Mouse (Mus musculus) stomach, embryonic 14.5 days (tissue): ENCODE measurements at regions not wholly inside any gene's neighbourhood (a gene's known extent, or its start where the extent isn't known, plus 50 kb on each side); places are given as distances from the start of the nearest gene placed in this dataset.

ENCODE experiments used
- ATAC-seq: fragments of 200-750 bp; cut with Nextera tagmentation; 2 replicates; pipeline ENCODE4 v1.8.0; 2017; ENCODE audit warnings: low read depth, moderate TSS enrichment; ENCODE audit not compliant: insufficient number of reproducible peaks, insufficient read depth, low FRiP score
- H3K27ac ChIP-seq: fragments of 300-500 bp; sonication (generic); 2 replicates; pipeline ENCODE4 v1.5.1; 2014; ENCODE audit warnings: mild to moderate bottlenecking, low read length, moderate library complexity, mixed read lengths
- H3K27me3 ChIP-seq: fragments of 300-500 bp; sonication (generic); 2 replicates; pipeline ENCODE4 v1.6.1; 2014; ENCODE audit warnings: low read length, control low read depth, mixed read lengths; ENCODE audit not compliant: control insufficient read depth, insufficient read depth
- H3K36me3 ChIP-seq: fragments of 300-500 bp; sonication (generic); 2 replicates; pipeline ENCODE4 v1.6.1; 2014; ENCODE audit warnings: mild to moderate bottlenecking, control low read depth, low read length, moderate library complexity, mixed read lengths; ENCODE audit not compliant: control insufficient read depth, insufficient read depth
- H3K4me1 ChIP-seq: fragments of 300-500 bp; sonication (generic); 2 replicates; pipeline ENCODE4 v1.6.1; 2014; ENCODE audit warnings: low read length, control low read depth, mixed read lengths; ENCODE audit not compliant: control insufficient read depth, insufficient read depth
- H3K4me2 ChIP-seq: fragments of 300-500 bp; sonication (generic); replicated peaks from 2 replicates; pipeline ENCODE4 v1.6.1; 2014; ENCODE audit warnings: low read depth, low read length, control low read depth
- H3K4me3 ChIP-seq: fragments of 300-500 bp; sonication (generic); 2 replicates; pipeline ENCODE4 v1.5.1; 2014; ENCODE audit warnings: low read depth, low read length, control low read depth
- H3K9ac ChIP-seq: fragments of 300-500 bp; sonication (generic); replicated peaks from 2 replicates; pipeline ENCODE4 v1.6.1; 2014; ENCODE audit warnings: low read depth, mild to moderate bottlenecking, control low read depth, low read length, moderate library complexity, mixed read lengths
- H3K9me3 ChIP-seq: fragments of 300-500 bp; sonication (generic); 2 replicates; pipeline ENCODE4 v1.6.1; 2016; ENCODE audit warnings: low read depth, low read length, control low read depth; ENCODE audit not compliant: control insufficient read depth
- WGBS: fragments of 180-500 bp; shearing (Covaris S2); extraction: QIAGEN DNeasy Blood & Tissue Kit; methylation state at CpG from one replicate; pipeline ENCODE4 v1.1.7; 2014; 5-methylcytosine and 5-hydroxymethylcytosine counted together

- Histone ChIP-seq H3K27ac (no peak overlapping the region), H3K4me3 (no peak overlapping the region), H3K9me3 (no peaks in the 10 kb centered on the region), H3K36me3 (no peaks in the 10 kb centered on the region), H3K4me1 (no peaks in the 10 kb centered on the region), H3K27me3 (peaks cover 27% of the 10 kb centered on the region), H3K4me2 (no peak overlapping the region), H3K9ac (no peak overlapping the region)
- under 1% methylated on average over 30 of the region's 30 CpGs for WGBS
- ATAC-seq, result no peak
These were observed 123.9 kb downstream of the Tmem161b start for GRCm38 (mm10) chr13:84345791-84346511.

GRCm38 (mm10) chr13:84346569-84346968, 124.5 kb downstream of the Tmem161b start:
- Histone ChIP-seq H3K4me2 (no peak overlapping the region), H3K9me3 (no peaks in the 10 kb centered on the region), H3K4me1 (no peaks in the 10 kb centered on the region), H3K4me3 (no peak overlapping the region), H3K27me3 (peaks cover 27% of the 10 kb centered on the region), H3K36me3 (no peaks in the 10 kb centered on the region), H3K27ac (no peak overlapping the region), H3K9ac (no peak overlapping the region)
- no peak for ATAC-seq
- WGBS, result 2% methylated on average over 2 of the region's 2 CpGs

- H3K4me3 ChIP-seq, result peak overlapping the region; percentile 22
- ATAC-seq, result no peak
- H3K9me3 ChIP-seq, result no peaks in the 10 kb centered on the region
- H3K4me1 ChIP-seq, result no peaks in the 10 kb centered on the region
- peak overlapping the region; percentile 69 for H3K4me2 ChIP-seq
- no peaks in the 10 kb centered on the region for H3K36me3 ChIP-seq
- H3K27ac ChIP-seq, result no peak overlapping the region
- H3K9ac ChIP-seq, result no peak overlapping the region
- 2% methylated on average over 21 of the region's 21 CpGs for WGBS
- peaks cover 22% of the 10 kb centered on the region for H3K27me3 ChIP-seq
These were observed 125.3 kb downstream of the Tmem161b start for GRCm38 (mm10) chr13:84347181-84347913.

- no peak overlapping the region; the same call in 1 of the 2 replicates for H3K27ac ChIP-seq
- peak overlapping the region; percentile 33 for H3K4me3 ChIP-seq
- H3K9me3 ChIP-seq, result no peaks in the 10 kb centered on the region
- peaks cover 21% of the 10 kb centered on the region for H3K27me3 ChIP-seq
- under 1% methylated on average over 34 of the region's 34 CpGs for WGBS
- peak; percentile 99 for ATAC-seq
- 0 out of 2 replicates have a peak overlapping the region, but pooled peaks have one; percentile 12 for H3K9ac ChIP-seq
- no peaks in the 10 kb centered on the region for H3K36me3 ChIP-seq
- H3K4me2 ChIP-seq, result peak overlapping the region; percentile 69
- H3K4me1 ChIP-seq, result no peaks in the 10 kb centered on the region
These were observed 126.0 kb downstream of the Tmem161b start for GRCm38 (mm10) chr13:84347914-84348700.

GRCm38 (mm10) chr13:84348701-84348975, 126.5 kb downstream of the Tmem161b start:
- Histone ChIP-seq H3K4me2 (peak overlapping the region; percentile 69), H3K4me1 (no peaks in the 10 kb centered on the region), H3K27ac (no peak overlapping the region; the same call in 1 of the 2 replicates), H3K4me3 (peak overlapping the region; percentile 33), H3K27me3 (peaks cover 21% of the 10 kb centered on the region), H3K9ac (0 out of 2 replicates have a peak overlapping the region, but pooled peaks have one; percentile 12), H3K36me3 (no peaks in the 10 kb centered on the region), H3K9me3 (no peaks in the 10 kb centered on the region)
- ATAC-seq, result no peak
- WGBS, result 0% methylated on average over 9 of the region's 9 CpGs

- H3K4me3 ChIP-seq, result peak overlapping the region; percentile 33
- 0 out of 2 replicates have a peak overlapping the region, but pooled peaks have one; percentile 12 for H3K9ac ChIP-seq
- no peak for ATAC-seq
- no peaks in the 10 kb centered on the region for H3K4me1 ChIP-seq
- H3K4me2 ChIP-seq, result peak overlapping the region; percentile 69
- H3K27ac ChIP-seq, result no peak overlapping the region
- under 1% methylated on average over 23 of the region's 23 CpGs for WGBS
- H3K27me3 ChIP-seq, result peaks cover 17% of the 10 kb centered on the region
- H3K36me3 ChIP-seq, result no peaks in the 10 kb centered on the region
- H3K9me3 ChIP-seq, result no peaks in the 10 kb centered on the region
These were observed 127.1 kb downstream of the Tmem161b start for GRCm38 (mm10) chr13:84349001-84349720.

- no peak for ATAC-seq
- WGBS, result 38% methylated on average over 4 of the region's 4 CpGs
- H3K4me2 ChIP-seq, result peak overlapping the region; percentile 69
These were observed 127.6 kb downstream of the Tmem161b start for GRCm38 (mm10) chr13:84349721-84350040.

GRCm38 (mm10) chr13:84350791-84351190, 128.7 kb downstream of the Tmem161b start:
- no peaks in the 10 kb centered on the region for H3K9me3 ChIP-seq
- no peak overlapping the region for H3K4me3 ChIP-seq
- H3K9ac ChIP-seq, result no peak overlapping the region
- no peak for ATAC-seq
- H3K4me1 ChIP-seq, result no peaks in the 10 kb centered on the region
- H3K4me2 ChIP-seq, result no peak overlapping the region
- peaks cover 11% of the 10 kb centered on the region for H3K27me3 ChIP-seq
- H3K27ac ChIP-seq, result no peak overlapping the region
- no peaks in the 10 kb centered on the region for H3K36me3 ChIP-seq
- WGBS, result 45% methylated on average over 5 of the region's 5 CpGs

More at GRCm38 (mm10) chr13:84349721-84350040, 127.6 kb downstream of the Tmem161b start:
- Histone ChIP-seq H3K4me1 (no peaks in the 10 kb centered on the region), H3K4me3 (peak overlapping the region; percentile 33), H3K9me3 (no peaks in the 10 kb centered on the region), H3K27ac (no peak overlapping the region), H3K27me3 (peaks cover 16% of the 10 kb centered on the region), H3K36me3 (no peaks in the 10 kb centered on the region), H3K9ac (no peak overlapping the region)
